Mouse (Mus musculus): ENCODE data around the gene Ehf.

Gene Ehf

DNA sequence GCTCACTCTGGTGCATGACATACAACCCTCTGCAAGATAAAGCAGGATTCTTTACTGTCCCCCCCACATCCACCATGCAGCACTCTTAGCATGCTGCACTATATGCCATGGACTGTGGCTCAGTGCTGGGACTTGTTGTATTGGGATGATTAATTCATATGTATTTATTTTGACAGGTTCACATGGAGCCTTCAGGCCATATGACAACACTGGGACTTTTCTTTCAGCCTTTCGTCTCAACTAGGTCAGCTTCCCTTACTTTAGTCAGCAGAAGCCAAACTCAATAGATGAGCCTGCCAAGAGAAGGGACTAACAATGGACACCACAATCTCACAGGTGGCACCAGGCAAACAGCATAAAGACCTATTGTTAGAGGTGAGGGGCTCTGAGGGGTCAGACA is 89.5 kb downstream of the Ehf start:
- DNase-seq (ENCODE audit: low spot score in 2 of 2) = no peak
